In the genomic region with DNA sequence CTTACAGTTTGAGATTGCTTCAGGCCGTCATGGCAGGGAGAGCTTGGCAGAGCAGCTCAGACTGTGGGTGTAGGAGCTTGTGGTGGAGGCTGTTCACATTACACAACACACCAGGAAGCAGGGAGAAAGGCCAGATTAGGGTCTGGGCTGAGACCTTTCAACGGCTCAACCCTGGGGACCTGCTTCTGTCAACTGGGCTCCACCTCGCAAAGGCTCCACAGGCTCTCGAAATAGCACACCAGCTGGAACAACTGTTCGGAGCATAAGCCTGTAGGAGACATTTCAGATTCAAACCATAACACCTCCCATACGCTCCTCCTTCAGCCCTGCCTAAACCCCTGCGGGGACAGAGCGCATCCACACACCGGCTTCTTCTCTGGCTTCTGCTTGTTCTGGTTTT, we compare ENCODE assay signal across 20 mouse cellular contexts.
DNase-seq lines count a peak whose midpoint lies in the region; ATAC-seq and TF ChIP-seq lines count a peak whose summit lies in the region.
"Had no signal": no experiment of that assay in that cellular context is flagged by ENCODE, and none has a peak within 500 bp of the region (broad histone marks: within the 10 kb centered on the region; RNA-seq: fewer than 3 reads in every experiment).

No protein-coding gene starts in this region.

- no peaks in the 10 kb centered on the region for H3K27me3 ChIP-seq in heart, embryonic 12.5 days (replicated peaks)
- no peaks in the 10 kb centered on the region for H3K27me3 ChIP-seq in midbrain, embryonic 11.5 days (ENCODE audit: control insufficient read depth, insufficient read depth, low read length)
- H3K27me3 ChIP-seq: forebrain, embryonic 15.5 days; neural tube, embryonic 12.5 days had no signal

- DNase-seq in heart, adult 9 months (ENCODE audit: low spot score in 2 of 2): no peak
- peak in 1 of 2 experiments; percentile 33 for DNase-seq in left cerebral cortex, adult 2 months (ENCODE audit: extremely low spot score in 1 of 2, low spot score in 2 of 2)
- no peak for DNase-seq in left cerebral cortex, postnatal 10 days (ENCODE audit: extremely low spot score in 1 of 2, low spot score in 2 of 2)
- DNase-seq in R1 (ENCODE audit: low read depth, low spot score): peak; percentile 17
- DNase-seq in left cerebral cortex, postnatal 25 days (ENCODE audit: low spot score in 2 of 2): peak; percentile 16 to 74
- DNase-seq in midbrain, embryonic 11.5 days (ENCODE audit: low spot score, missing footprints): no peak
- DNase-seq in gastrocnemius, adult 8-10 months (ENCODE audit: low spot score in 2 of 2): no peak
- DNase-seq: cerebellum, adult 11 months; cerebellum, postnatal 25 days; kidney, adult 11 months; kidney, postnatal 10 days had no signal

- no peak for ATAC-seq in heart, embryonic 12.5 days (ENCODE audit: insufficient number of reproducible peaks, low FRiP score)
- ATAC-seq in midbrain, embryonic 11.5 days (ENCODE audit: low FRiP score): no peak
- ATAC-seq: forebrain, embryonic 15.5 days; hindbrain, postnatal 0 days; lung, postnatal 0 days had no signal

- no peak overlapping the region for H3K9ac ChIP-seq in heart, embryonic 12.5 days
- H3K9ac ChIP-seq in midbrain, embryonic 11.5 days (ENCODE audit: low read length): no peak overlapping the region
- H3K9ac ChIP-seq: forebrain, embryonic 15.5 days; limb, embryonic 12.5 days; liver, embryonic 14.5 days; neural tube, embryonic 12.5 days had no signal

- no peaks in the 10 kb centered on the region for H3K36me3 ChIP-seq in heart, embryonic 12.5 days
- no peaks in the 10 kb centered on the region for H3K36me3 ChIP-seq in midbrain, embryonic 11.5 days (ENCODE audit: control insufficient read depth, insufficient read depth, low read length)
- H3K36me3 ChIP-seq: forebrain, embryonic 15.5 days; G1E; limb, embryonic 12.5 days; neural tube, embryonic 12.5 days had no signal

- peak overlapping the region; percentile 14; the same call in 1 of the 2 replicates for H3K4me2 ChIP-seq in heart, embryonic 12.5 days
- H3K4me2 ChIP-seq in midbrain, embryonic 11.5 days: no peak overlapping the region
- H3K4me2 ChIP-seq: forebrain, embryonic 15.5 days; limb, embryonic 12.5 days; neural tube, embryonic 12.5 days had no signal

- H3K4me3 ChIP-seq in heart, embryonic 12.5 days: no peak overlapping the region
- no peak overlapping the region for H3K4me3 ChIP-seq in left cerebral cortex, adult 2 months
- no peak overlapping the region for H3K4me3 ChIP-seq in midbrain, embryonic 11.5 days (ENCODE audit: low read depth, low read length)
- H3K4me3 ChIP-seq: forebrain, embryonic 15.5 days; limb, embryonic 12.5 days; neural tube, embryonic 12.5 days had no signal

- 43% methylated on average over 9 of the region's 9 CpGs for WGBS in heart, embryonic 12.5 days
- WGBS in midbrain, embryonic 11.5 days: 85% methylated on average over 9 of the region's 9 CpGs

- H3K9me3 ChIP-seq in heart, embryonic 12.5 days (replicated peaks): no peaks in the 10 kb centered on the region
- H3K9me3 ChIP-seq in midbrain, embryonic 11.5 days (ENCODE audit: control insufficient read depth, low read length): no peaks in the 10 kb centered on the region
- H3K9me3 ChIP-seq: forebrain, embryonic 15.5 days; neural tube, embryonic 12.5 days had no signal

- no peak overlapping the region for H3K27ac ChIP-seq in heart, embryonic 12.5 days (ENCODE audit: poor library complexity, severe bottlenecking)
- peak overlapping the region; percentile 76 for H3K27ac ChIP-seq in left cerebral cortex, adult 2 months
- H3K27ac ChIP-seq in midbrain, embryonic 11.5 days (ENCODE audit: low read depth, low read length): no peak overlapping the region
- H3K27ac ChIP-seq: forebrain, embryonic 15.5 days; hindbrain, postnatal 0 days; limb, embryonic 12.5 days; liver, embryonic 14.5 days; neural tube, embryonic 12.5 days; stomach, postnatal 0 days had no signal

- intact Hi-C loops in left cerebral cortex, adult 2 months (cut with DNase I): loop anchor here (2.0 to 5.0 kb wide), 2 partner anchors 84 to 149 kb away; no protein-coding TSS in a partner anchor
- intact Hi-C loops in left cerebral cortex, postnatal 10 days (cut with DNase I): loop anchor here (10.0 kb wide), 2 partner anchors 637 to 1637 kb away; no protein-coding TSS in a partner anchor
- intact Hi-C loops in left cerebral cortex, postnatal 25 days (cut with DNase I): no loop called here

- peaks cover 10% of the 10 kb centered on the region for H3K4me1 ChIP-seq in heart, embryonic 12.5 days (replicated peaks)
- no peaks in the 10 kb centered on the region for H3K4me1 ChIP-seq in midbrain, embryonic 11.5 days (ENCODE audit: control insufficient read depth, insufficient read depth, low read length)

- no peak for TF ChIP-seq CTCF in left cerebral cortex, adult 2 months (IDR thresholded peaks at IDR 0.05)

Comparison
In these comparisons a context has a peak if more than half of its experiments do, and no peak if none do; other contexts are left out.
1. DNase-seq: peak in R1 (single experiment) and left cerebral cortex, postnatal 25 days (2 of 2); none in heart, adult 9 months (0 of 2), left cerebral cortex, postnatal 10 days (0 of 2), midbrain, embryonic 11.5 days (single experiment) and gastrocnemius, adult 8-10 months (0 of 2).